Mouse (Mus musculus): ENCODE results near the gene Ppp1r27.
"Not testable (repeated sequence)": the region's sequence is repeated elsewhere in the genome, so short reads cannot be mapped to it uniquely, and the experiment has no call there.

The Ppp1r27 gene

GRCm38 (mm10) chr11:120575046-120575445 lies 24.1 kb upstream of the Ppp1r27 start:
- no peak for DNase-seq

- no peak for DNase-seq
Measured at GRCm38 (mm10) chr11:120574278-120574600, 23.3 kb upstream of the Ppp1r27 start.

GRCm38 (mm10) chr11:120573585-120574277 lies 22.8 kb upstream of the Ppp1r27 start:
- no peak for DNase-seq

GRCm38 (mm10) chr11:120572752-120573584 lies 22.0 kb upstream of the Ppp1r27 start, which contains the start of gene P4hb:
Gene P4hb, minus strand, starts transcription at chr11:120573253.
- DNase-seq = peak; percentile 100

- no peak for DNase-seq
Measured at GRCm38 (mm10) chr11:120572417-120572751, 21.5 kb upstream of the Ppp1r27 start.

- DNase-seq = peak in 1 of 2 experiments; percentile 18
Measured at GRCm38 (mm10) chr11:120571754-120572416, 21.0 kb upstream of the Ppp1r27 start.

GRCm38 (mm10) chr11:120571122-120571521 lies 20.2 kb upstream of the Ppp1r27 start:
- DNase-seq = no peak

- no peak for DNase-seq
Measured at GRCm38 (mm10) chr11:120568324-120568723, 17.4 kb upstream of the Ppp1r27 start.

GRCm38 (mm10) chr11:120565114-120565513 lies 14.2 kb upstream of the Ppp1r27 start:
- no peak for DNase-seq

GRCm38 (mm10) chr11:120562949-120563348 lies 12.0 kb upstream of the Ppp1r27 start:
- no peak for DNase-seq

GRCm38 (mm10) chr11:120560952-120561728 lies 10.2 kb upstream of the Ppp1r27 start:
- no peak for DNase-seq

- DNase-seq = not testable (repeated sequence)
Measured at GRCm38 (mm10) chr11:120558843-120559242, 7.9 kb upstream of the Ppp1r27 start.

GRCm38 (mm10) chr11:120555260-120555659 lies 4.3 kb upstream of the Ppp1r27 start:
- DNase-seq = no peak

GRCm38 (mm10) chr11:120554834-120555233 lies 3.9 kb upstream of the Ppp1r27 start:
- DNase-seq = no peak

- DNase-seq = no peak
Measured at GRCm38 (mm10) chr11:120552736-120553135, 1.8 kb upstream of the Ppp1r27 start.

GRCm38 (mm10) chr11:120549986-120550809 lies 734 bp downstream of the Ppp1r27 start:
- DNase-seq = no peak

GRCm38 (mm10) chr11:120549168-120549945 lies 1.6 kb downstream of the Ppp1r27 start, which contains the start of gene Mcrip1:
Gene Mcrip1, minus strand, starts transcription at chr11:120549727.
- DNase-seq = peak; percentile 94 to 97

- no peak for DNase-seq
Measured at GRCm38 (mm10) chr11:120548786-120549167, 2.2 kb downstream of the Ppp1r27 start.

- DNase-seq = no peak
Measured at GRCm38 (mm10) chr11:120548214-120548613, 2.7 kb downstream of the Ppp1r27 start.

GRCm38 (mm10) chr11:120547469-120547868 lies 3.5 kb downstream of the Ppp1r27 start:
- DNase-seq = no peak

- no peak for DNase-seq
Measured at GRCm38 (mm10) chr11:120545964-120546363, 5.0 kb downstream of the Ppp1r27 start.

Data from cerebellum, adult 18-20 months (tissue).